Mouse (Mus musculus) CH12.LX (cell line): ENCODE data around the gene Rad9a. TPM values are rescaled to one million over a fixed set of nuclear protein-coding genes. Genes with fewer than 3 reads are reported as not detected.

Experiments
- DNase-seq: peaks from one replicate; pipeline ENCODE4 v3.0.0-alpha.2; 2013; ENCODE audit errors: extremely low read depth
- H3K27ac ChIP-seq: 2 replicates; pipeline ENCODE4 v1.5.1; 2012; ENCODE audit warnings: low read depth, mild to moderate bottlenecking, control low read depth, moderate library complexity; ENCODE audit not compliant: insufficient read depth
- H3K27me3 ChIP-seq: replicated peaks from 2 replicates; pipeline ENCODE3; 2012; ENCODE audit warnings: inconsistent platforms
- H3K36me3 ChIP-seq, 2 experiments: replicated peaks in 1 of 2; 2 replicates each; pipeline versions ENCODE3 to v1.6.1; 2012; ENCODE audit warnings: inconsistent platforms in 1 of 2, low read length in 1 of 2, mild to moderate bottlenecking in 1 of 2, mixed read lengths in 1 of 2, moderate library complexity in 1 of 2; ENCODE audit not compliant: control insufficient read depth in 1 of 2, insufficient read depth in 1 of 2
- H3K4me1 ChIP-seq, 2 experiments: 2 replicates each; pipeline ENCODE4 v1.6.1; 2012; ENCODE audit warnings: inconsistent platforms in 1 of 2, moderate library complexity in 1 of 2; ENCODE audit not compliant: insufficient read depth in 2 of 2, control insufficient read depth in 1 of 2
- H3K4me2 ChIP-seq: 2 replicates; pipeline ENCODE4 v1.6.1; 2012; ENCODE audit warnings: low read depth, mild to moderate bottlenecking, control low read depth; ENCODE audit not compliant: poor library complexity, insufficient read depth, severe bottlenecking
- H3K4me3 ChIP-seq, 3 experiments: fragments of 150-350 bp in 1 of 3; sonication (generic) in 1 of 3; replicated peaks in 1 of 3; 2 replicates each; pipeline versions ENCODE3 to v1.5.1; 2011 to 2012; ENCODE audit warnings: low read depth in 2 of 3, low read length in 2 of 3, mild to moderate bottlenecking in 2 of 3, moderate library complexity in 2 of 3, control low read depth in 1 of 3, improper control_type of control experiment in 1 of 3, inconsistent platforms in 1 of 3, mixed read lengths in 1 of 3; ENCODE audit not compliant: poor library complexity in 1 of 3
- H3K79me2 ChIP-seq: replicated peaks from 2 replicates; pipeline ENCODE4 v1.6.1; 2012; ENCODE audit warnings: mild to moderate bottlenecking, moderate library complexity; ENCODE audit not compliant: control insufficient read depth, poor library complexity, insufficient read depth, severe bottlenecking; ENCODE audit errors: extremely low read depth
- H3K9ac ChIP-seq: 2 replicates; pipeline ENCODE4 v1.6.1; 2012; ENCODE audit warnings: low read depth, mild to moderate bottlenecking, control low read depth, moderate library complexity; ENCODE audit not compliant: insufficient read depth
- H3K9me3 ChIP-seq: replicated peaks from 2 replicates; pipeline ENCODE3; 2012; ENCODE audit warnings: low read length, inconsistent platforms, mixed read lengths
- BHLHE40 ChIP-seq: IDR thresholded peaks from 2 replicates; pipeline ENCODE4 v1.6.1; 2011; ENCODE audit warnings: mild to moderate bottlenecking, low read depth, low read length, improper control_type of control experiment
- CHD1 ChIP-seq: IDR thresholded peaks from 2 replicates; pipeline ENCODE4 v1.6.1; 2012; ENCODE audit warnings: low read depth, low read length, improper control_type of control experiment, inconsistent platforms
- CHD2 ChIP-seq: IDR thresholded peaks from 2 replicates; pipeline ENCODE4 v1.6.1; 2011; ENCODE audit warnings: low read length, improper control_type of control experiment
- CTCF ChIP-seq, 2 experiments: IDR thresholded peaks in 1 of 2; conservative IDR thresholded peaks in 1 of 2; 2 replicates each; pipeline ENCODE4 v1.5.1; 2011 to 2012; ENCODE audit warnings: low read depth in 2 of 2, low read length in 2 of 2, improper control_type of control experiment in 1 of 2, inconsistent platforms in 1 of 2, mild to moderate bottlenecking in 1 of 2, moderate library complexity in 1 of 2
- ETS1 ChIP-seq: conservative IDR thresholded peaks from 2 replicates; pipeline ENCODE4 v1.6.1; 2012; ENCODE audit warnings: low read depth, mild to moderate bottlenecking, inconsistent platforms, low read length, improper control_type of control experiment, moderate library complexity
- JUN ChIP-seq: IDR thresholded peaks from 2 replicates; pipeline ENCODE4 v1.6.1; 2011; ENCODE audit warnings: low read depth, mild to moderate bottlenecking, low read length, improper control_type of control experiment, moderate library complexity; ENCODE audit not compliant: insufficient read depth
- MAZ ChIP-seq: IDR thresholded peaks from 2 replicates; pipeline ENCODE4 v1.6.1; 2012; ENCODE audit warnings: low read depth, mild to moderate bottlenecking, inconsistent platforms, low read length, improper control_type of control experiment, moderate library complexity
- MEF2A ChIP-seq: IDR thresholded peaks from 2 replicates; pipeline ENCODE4 v1.6.1; 2014; ENCODE audit warnings: low read depth, mild to moderate bottlenecking, inconsistent platforms, low read length, improper control_type of control experiment, borderline replicate concordance
- MXI1 ChIP-seq: IDR thresholded peaks from 2 replicates; pipeline ENCODE4 v1.6.1; 2011; ENCODE audit warnings: mild to moderate bottlenecking, low read depth, low read length, improper control_type of control experiment
- PAX5 ChIP-seq: IDR thresholded peaks from 2 replicates; pipeline ENCODE4 v1.6.1; 2012; ENCODE audit warnings: low read length, inconsistent platforms, mixed read lengths
- POLR2A ChIP-seq: IDR thresholded peaks from 2 replicates; pipeline ENCODE4 v1.6.1; 2011; ENCODE audit warnings: low read depth, mild to moderate bottlenecking, improper control_type of control experiment, low read length
- POLR2AphosphoS2 ChIP-seq: IDR thresholded peaks from 2 replicates; pipeline ENCODE4 v1.6.1; 2011; ENCODE audit warnings: low read depth, low read length, improper control_type of control experiment
- RCOR1 ChIP-seq: conservative IDR thresholded peaks from 2 replicates; pipeline ENCODE4 v1.6.1; 2012; ENCODE audit warnings: low read depth, mild to moderate bottlenecking, inconsistent platforms, low read length, improper control_type of control experiment
- SIN3A ChIP-seq: IDR thresholded peaks from 2 replicates; pipeline ENCODE4 v1.6.1; 2012; ENCODE audit warnings: low read length, improper control_type of control experiment, inconsistent platforms
- TBP ChIP-seq: conservative IDR thresholded peaks from 2 replicates; pipeline ENCODE4 v1.6.1; 2011; ENCODE audit warnings: low read depth, low read length, improper control_type of control experiment
- UBTF ChIP-seq: IDR thresholded peaks from 2 replicates; pipeline ENCODE4 v1.6.1; 2012; ENCODE audit warnings: low read depth, mild to moderate bottlenecking, inconsistent platforms, low read length, improper control_type of control experiment, moderate library complexity
- USF2 ChIP-seq: conservative IDR thresholded peaks from 2 replicates; pipeline ENCODE4 v1.6.1; 2011; ENCODE audit warnings: low read depth, low read length, improper control_type of control experiment
- ZMIZ1 ChIP-seq: IDR thresholded peaks from 2 replicates; pipeline ENCODE4 v1.6.1; 2012; ENCODE audit warnings: low read depth, mild to moderate bottlenecking, inconsistent platforms, low read length, improper control_type of control experiment
- ZNF384 ChIP-seq: IDR thresholded peaks from 2 replicates; pipeline ENCODE4 v1.6.1; 2012; ENCODE audit warnings: low read depth, low read length, improper control_type of control experiment, inconsistent platforms
- dilution Hi-C: fragments of 300-500 bp; cut with MboI; formaldehyde crosslinking; loops from 2 replicates; pipeline ENCODE4 v1.14.3; 2020; ENCODE audit warnings: low sequenced_read_pairs; ENCODE audit not compliant: extremely low pct_unique_long_range_greater_than_20kb, extremely low pct_ligation_motif_present
- in situ Hi-C: fragments of 300-500 bp; cut with MboI; formaldehyde crosslinking; loops from 3 replicates; pipeline ENCODE4 v1.14.3; 2019; ENCODE audit warnings: low sequenced_read_pairs, low pct_ligation_motif_present, low pct_unique_long_range_greater_than_20kb, mixed read lengths
- polyA plus RNA-seq: library from polyadenylated mRNA; unstranded; fragments of >175 nt; gene quantifications from 2 replicates; pipeline ENCODE4 v1.2.1, GENCODE M21; 2012; ENCODE audit warnings: low read depth; ENCODE audit not compliant: insufficient read length
- total RNA-seq, 2 experiments: library from RNA; depleted of rRNA; stranded (reverse); fragments of 300-350 nt in 1 of 2; fragments of >200 nt in 1 of 2; gene quantifications; 2 replicates each; pipeline ENCODE4 v1.2.3; 2012 to 2014

Rad9a gene
- total and polyA plus RNA-seq, 3 experiments, result 14.3 to 20.5 (median 20.0) TPM

- dilution Hi-C loops, result no loop called here
- no peaks in the 10 kb centered on the region for H3K9me3 ChIP-seq
Measured at GRCm38 (mm10) chr19:4230415-4230814, 29.0 kb upstream of the Rad9a start.

GRCm38 (mm10) chr19:4229451-4230076, 28.1 kb upstream of the Rad9a start:
- DNase-seq, result no peak
- H3K4me2 ChIP-seq, result no peak overlapping the region
- dilution Hi-C loops, result no loop called here
- no peak for TF ChIP-seq JUN
- no peak for TF ChIP-seq USF2
- no peak for TF ChIP-seq SIN3A
- TF ChIP-seq MXI1, result no peak
- TF ChIP-seq POLR2AphosphoS2, result no peak
- TF ChIP-seq, all 38 proteins: peak for 0
- Histone ChIP-seq H3K27me3 (peaks cover 8% of the 10 kb centered on the region), H3K4me3 (no peak overlapping the region), H3K79me2 (no peaks in the 10 kb centered on the region), H3K27ac (no peak overlapping the region), H3K9ac (no peak overlapping the region), H3K4me1 (peaks cover 24 to 63% of the 10 kb centered on the region in 2 experiments), H3K36me3 (peaks cover 0 to 5% of the 10 kb centered on the region in 2 experiments), H3K9me3 (no peaks in the 10 kb centered on the region)
- in situ Hi-C loops, result no loop called here

More at GRCm38 (mm10) chr19:4230415-4230814, 29.0 kb upstream of the Rad9a start:
- H3K27me3 ChIP-seq, result peaks cover 8% of the 10 kb centered on the region
- DNase-seq, result no peak
- peaks cover 0 to 5% of the 10 kb centered on the region in 2 experiments for H3K36me3 ChIP-seq
- H3K4me3 ChIP-seq, result no peak overlapping the region
- peaks cover 24 to 63% of the 10 kb centered on the region in 2 experiments for H3K4me1 ChIP-seq
- H3K27ac ChIP-seq, result 0 out of 2 replicates have a peak overlapping the region, but pooled peaks have one; percentile 43
- H3K4me2 ChIP-seq, result no peak overlapping the region
- in situ Hi-C loops, result no loop called here
- H3K9ac ChIP-seq, result no peak overlapping the region
- H3K79me2 ChIP-seq, result no peaks in the 10 kb centered on the region
- TF ChIP-seq BHLHE40 (no peak), ETS1 (no peak), PAX5 (no peak), MEF2A (no peak), POLR2A (no peak), CHD2 (no peak), CTCF (conservative IDR thresholded peaks at IDR 0.05 in 1 of 2, IDR thresholded peaks at IDR 0.05 in 1 of 2; ENCODE audit: low read depth in 2 of 2, low read length in 2 of 2) (no peak), ZNF384 (no peak), RCOR1 (no peak), ZMIZ1 (no peak), JUN (no peak), TBP (no peak), USF2 (no peak), CHD1 (no peak), MAZ (no peak), UBTF (no peak)
